Mouse (Mus musculus) ES-E14 (cell line): ENCODE measurements at regions not wholly inside any gene's neighbourhood (a gene's known extent, or its start where the extent isn't known, plus 50 kb on each side); places are given as distances from the start of the nearest gene placed in this dataset.

Experiments
- CHD2 ChIP-seq: IDR thresholded peaks from 2 replicates; pipeline ENCODE4 v1.6.1; 2014; ENCODE audit warnings: mild to moderate bottlenecking, low read depth, low read length, inconsistent platforms
- MAFK ChIP-seq: IDR thresholded peaks from 2 replicates; pipeline ENCODE4 v1.6.1; 2014; ENCODE audit warnings: mild to moderate bottlenecking, low read depth, low read length, inconsistent platforms; ENCODE audit not compliant: insufficient read depth
- ZC3H11A ChIP-seq: IDR thresholded peaks from 2 replicates; pipeline ENCODE4 v1.6.1; 2012; ENCODE audit warnings: low read depth, mild to moderate bottlenecking, inconsistent platforms, low read length, borderline replicate concordance
- ZNF384 ChIP-seq: IDR thresholded peaks from 2 replicates; pipeline ENCODE4 v1.6.1; 2012; ENCODE audit warnings: low read depth, low read length, inconsistent platforms

DNA sequence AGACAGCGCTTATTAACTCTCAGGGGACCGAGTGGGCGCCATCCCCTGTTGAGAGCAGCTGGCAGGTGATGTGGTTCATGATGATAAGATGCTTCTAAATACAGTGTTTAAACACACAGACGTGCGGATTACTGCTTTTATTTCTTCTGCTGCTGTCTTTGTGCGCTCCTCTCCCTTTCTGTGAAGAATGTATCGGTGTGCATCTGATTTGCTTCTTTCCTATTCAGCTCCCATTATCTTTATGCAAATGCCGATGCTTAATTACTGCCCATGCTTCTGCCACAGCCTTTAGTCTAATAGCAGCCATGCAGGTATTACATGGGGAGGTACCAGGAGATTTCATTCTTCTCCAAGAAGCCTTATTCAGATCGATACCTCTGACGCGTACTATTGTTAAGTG is 240.6 kb upstream of the Smlr1 start:
- no peak for TF ChIP-seq ZNF384
- no peak for TF ChIP-seq ZC3H11A
- no peak for TF ChIP-seq MAFK
- no peak for TF ChIP-seq CHD2
